Mouse (Mus musculus): Measurements from ENCODE around the gene Cdh1.
"Not testable (repeated sequence)": the region's sequence is repeated elsewhere in the genome, so short reads cannot be mapped to it uniquely, and the experiment has no call there.

The Cdh1 gene

DNA sequence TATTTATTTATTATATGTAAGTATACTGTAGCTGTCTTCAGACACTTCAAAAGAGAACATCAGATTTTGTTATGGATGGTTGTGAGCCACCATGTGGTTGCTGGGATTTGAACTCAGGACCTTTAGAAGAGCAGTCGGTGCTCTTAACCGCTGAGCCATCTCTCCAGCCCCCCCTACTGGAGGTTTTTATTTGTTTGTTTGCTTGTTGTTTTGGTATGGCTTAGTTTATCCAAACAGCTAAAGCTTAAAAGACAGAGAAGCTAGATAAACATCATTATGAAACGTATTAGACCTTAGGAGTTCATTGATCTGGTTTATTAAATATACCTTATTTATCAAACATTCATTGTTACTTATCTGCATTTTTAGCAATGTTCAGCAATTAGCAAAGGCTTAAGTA, 7.5 kb upstream of the Cdh1 start:
- DNase-seq: not testable (repeated sequence)

DNA sequence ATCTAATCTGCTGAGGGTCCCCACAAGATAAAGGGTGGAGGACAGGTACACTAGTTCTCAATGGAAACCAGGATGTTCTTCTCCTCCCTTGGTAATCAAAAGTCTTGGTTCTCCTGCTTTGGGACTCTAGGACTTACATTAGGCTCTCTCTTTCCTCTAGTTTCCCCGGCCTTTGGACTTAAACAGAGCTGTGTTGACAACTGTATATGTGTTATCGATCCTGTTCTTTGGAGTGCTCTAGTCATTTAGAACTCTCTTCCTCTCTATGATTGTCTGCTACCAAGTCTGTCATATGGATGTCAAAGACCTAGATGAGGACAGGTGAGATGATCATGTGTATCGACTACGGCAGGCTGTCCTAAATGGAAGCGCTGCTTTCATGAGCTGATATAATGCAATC, 6.1 kb upstream of the Cdh1 start:
- DNase-seq: no peak

DNA sequence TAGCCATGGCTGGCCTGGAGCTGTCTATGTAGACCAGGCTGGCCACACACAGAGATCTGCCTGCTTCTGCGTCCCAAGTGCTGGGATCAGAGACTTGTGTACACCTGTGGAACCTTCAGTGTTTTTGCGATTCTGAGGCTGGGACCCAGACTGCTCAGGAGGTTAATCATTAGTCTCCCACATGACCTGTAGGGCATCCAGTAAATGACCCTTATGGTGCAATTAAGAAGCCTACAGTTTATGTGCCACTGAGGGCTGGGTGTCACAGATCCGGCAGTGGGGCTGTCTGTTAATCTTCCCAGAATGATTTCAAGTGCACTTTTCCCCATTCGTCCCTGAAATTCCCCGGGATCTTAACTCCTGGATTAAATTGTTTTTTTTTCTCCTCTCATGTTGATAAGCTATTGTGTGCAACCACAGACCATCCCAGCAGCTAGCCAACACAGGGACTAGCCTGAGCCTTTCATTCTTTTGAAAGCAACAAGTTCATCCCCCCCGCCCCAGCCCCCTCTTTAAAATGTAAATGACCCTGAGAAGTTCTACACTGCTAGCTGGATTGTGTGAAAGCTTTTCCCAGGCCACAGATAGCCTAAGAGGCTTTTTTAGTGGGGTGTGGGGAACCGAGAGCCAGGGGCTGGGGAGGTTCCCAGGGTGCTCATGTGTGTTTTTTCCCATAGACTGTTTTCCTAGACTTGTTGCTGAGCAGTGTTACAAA, 3.7 kb upstream of the Cdh1 start:
- DNase-seq: no peak

DNA sequence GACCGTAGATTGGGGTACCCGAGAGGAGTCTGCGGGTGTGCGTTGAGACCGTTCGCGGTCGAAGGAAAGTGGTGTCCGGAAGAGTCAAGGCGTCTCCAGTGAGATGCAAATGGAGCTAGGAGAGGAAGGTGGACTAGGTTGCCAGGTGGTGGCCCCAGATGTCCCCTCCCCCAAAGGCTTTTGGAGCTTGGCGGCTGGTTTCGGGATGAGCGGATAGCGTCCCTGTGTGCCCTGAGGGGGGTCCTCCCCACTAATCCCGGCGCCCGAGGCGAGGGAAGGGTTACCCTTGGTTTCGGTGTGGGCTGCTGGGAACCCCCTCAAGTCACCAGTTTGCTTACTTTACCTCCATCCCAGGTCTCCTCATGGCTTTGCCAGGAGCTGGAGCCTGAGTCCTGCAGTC, 782 bp downstream of the Cdh1 start:
- no peak for DNase-seq

DNA sequence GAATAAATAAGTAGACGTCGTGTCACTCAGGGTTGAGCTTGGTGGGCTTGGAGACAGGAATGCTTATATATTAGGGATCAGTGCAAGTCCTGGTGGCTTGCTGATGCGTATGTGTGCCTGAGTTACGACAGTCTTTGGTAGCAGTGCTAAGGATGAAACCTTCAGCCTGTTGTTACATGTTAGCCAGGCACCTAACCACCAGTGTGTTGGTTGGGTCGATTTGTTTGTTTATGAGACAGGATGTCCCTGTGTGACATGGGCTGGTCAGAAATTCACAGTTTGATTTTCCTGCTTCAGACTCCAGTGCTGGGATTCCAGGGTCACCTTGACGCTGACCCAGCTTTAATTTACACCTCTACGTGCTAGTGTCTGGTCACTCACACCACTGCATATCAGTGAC, 2.5 kb downstream of the Cdh1 start:
- no peak for DNase-seq

DNA sequence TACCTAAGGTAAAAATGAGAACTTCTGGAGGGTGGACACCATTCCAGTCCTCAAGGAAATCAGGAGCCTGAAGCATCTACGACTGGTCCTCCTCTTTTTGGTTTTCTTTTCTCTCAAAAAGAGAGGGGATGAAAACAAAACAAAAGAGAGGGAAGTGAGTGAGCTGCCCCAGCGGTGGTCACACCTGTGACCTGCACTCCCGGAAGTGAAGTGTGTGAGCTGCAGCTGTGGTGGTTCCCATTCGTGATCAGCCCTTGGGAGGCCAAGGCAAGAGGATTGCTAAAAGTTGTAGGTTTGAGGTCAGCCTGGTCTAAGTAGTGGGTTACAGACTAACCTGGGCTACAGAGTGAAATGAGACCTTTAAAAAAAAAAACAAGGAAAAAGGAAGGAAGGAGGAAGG, 3.0 kb downstream of the Cdh1 start:
- no peak for DNase-seq

DNA sequence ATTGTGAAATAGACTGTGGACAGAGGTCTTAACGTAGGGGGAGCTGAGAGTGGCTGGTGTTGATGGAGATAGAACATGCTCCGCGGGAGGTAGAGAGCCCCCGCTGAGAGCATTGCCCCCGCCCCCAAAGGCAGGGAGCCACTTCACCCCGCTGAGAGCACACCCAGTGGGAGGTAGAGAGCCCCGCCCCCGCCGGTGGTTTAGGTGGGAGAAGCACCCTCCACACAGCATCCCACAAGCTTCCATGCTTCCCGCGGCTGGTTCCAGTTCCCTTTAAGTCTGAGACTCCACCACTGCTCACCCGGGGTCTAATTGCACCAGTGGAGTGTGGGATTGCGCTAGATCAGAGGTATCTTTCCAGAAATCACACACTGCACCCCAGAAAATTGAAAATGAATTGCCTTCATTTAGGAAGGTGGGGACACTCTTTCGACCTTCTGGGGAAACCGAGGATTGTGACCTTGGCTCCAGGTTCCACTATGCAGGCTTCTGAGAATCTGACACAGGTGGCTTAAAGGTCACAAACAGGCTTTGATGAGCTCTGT, 3.5 kb downstream of the Cdh1 start:
- DNase-seq: no peak

DNA sequence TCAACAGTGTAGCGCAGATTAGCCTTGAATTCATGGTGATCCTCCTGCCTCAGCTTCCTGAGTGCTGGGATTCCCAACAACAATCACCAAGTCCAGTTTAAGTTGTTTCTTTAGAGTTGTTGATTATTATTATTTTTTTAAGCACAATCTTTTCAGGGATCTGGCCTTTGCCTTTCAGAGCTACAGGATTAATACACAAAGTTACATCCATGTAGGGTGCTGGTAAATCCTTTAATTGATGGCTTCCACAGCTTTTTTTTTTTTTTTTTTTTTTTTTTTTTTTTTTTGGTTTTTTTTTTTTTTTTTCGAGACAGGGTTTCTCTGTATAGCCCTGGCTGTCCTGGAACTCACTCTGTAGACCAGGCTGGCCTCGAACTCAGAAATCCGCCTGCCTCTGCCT, 4.6 kb downstream of the Cdh1 start:
- not testable (repeated sequence) for DNase-seq

DNA sequence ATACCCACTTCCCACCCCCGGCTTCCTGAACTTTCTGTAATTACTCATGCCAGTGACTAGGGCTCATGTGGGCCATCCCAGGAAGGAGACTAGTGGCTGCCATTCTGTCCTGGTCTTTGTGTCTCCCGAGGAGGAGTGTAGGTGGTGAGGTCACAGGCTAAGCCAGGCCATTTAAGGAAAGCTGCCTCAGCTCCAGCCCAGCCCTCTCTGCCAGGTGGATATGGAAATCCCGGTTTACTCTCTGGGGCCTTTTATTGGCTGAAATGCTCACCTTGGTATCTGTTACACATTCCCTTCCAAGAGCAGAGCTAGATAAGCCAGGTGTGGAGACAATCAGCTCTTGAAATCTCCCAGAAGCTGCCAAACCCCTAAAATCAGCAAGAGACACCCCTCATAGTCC, 5.3 kb downstream of the Cdh1 start:
- no peak for DNase-seq

DNA sequence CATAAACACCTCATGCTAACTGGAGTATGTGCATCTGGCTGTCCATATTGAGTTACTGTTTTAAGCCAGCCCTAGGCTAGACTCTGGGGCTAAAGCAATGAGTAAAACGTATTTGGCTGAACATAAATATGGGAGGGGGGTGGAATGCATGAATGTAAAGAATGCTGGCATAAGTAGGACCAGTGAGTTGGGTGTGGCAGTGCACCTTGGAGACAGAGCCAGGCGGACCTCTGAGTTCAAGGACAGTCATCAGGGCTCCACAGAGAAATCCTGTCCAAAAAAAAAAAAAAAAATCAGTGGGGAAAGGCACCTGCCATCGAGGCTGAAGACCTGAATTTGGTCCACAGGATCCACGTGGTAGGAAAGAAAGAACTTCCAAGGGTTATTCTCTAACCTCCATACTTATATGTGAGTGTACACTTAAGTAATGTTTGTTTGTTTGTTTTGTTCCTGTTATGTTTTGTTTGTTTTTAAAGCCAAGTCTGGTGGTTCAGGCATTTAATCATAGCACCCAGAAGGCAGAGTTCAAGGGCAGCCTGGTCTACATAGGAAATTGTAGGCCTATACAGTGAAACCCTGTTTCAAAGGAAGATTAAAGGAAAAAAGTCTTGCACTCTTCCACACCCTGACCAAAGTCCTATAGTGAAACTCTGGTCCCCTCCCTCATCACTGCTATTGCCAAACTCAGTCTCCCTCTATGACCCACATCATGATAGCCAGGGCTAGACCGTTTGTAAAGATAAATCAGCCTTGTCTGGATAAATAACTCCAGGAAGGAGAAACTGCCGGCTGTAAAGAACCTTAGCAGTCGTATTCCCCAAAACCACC, 6.1 kb downstream of the Cdh1 start:
- DNase-seq: no peak

DNA sequence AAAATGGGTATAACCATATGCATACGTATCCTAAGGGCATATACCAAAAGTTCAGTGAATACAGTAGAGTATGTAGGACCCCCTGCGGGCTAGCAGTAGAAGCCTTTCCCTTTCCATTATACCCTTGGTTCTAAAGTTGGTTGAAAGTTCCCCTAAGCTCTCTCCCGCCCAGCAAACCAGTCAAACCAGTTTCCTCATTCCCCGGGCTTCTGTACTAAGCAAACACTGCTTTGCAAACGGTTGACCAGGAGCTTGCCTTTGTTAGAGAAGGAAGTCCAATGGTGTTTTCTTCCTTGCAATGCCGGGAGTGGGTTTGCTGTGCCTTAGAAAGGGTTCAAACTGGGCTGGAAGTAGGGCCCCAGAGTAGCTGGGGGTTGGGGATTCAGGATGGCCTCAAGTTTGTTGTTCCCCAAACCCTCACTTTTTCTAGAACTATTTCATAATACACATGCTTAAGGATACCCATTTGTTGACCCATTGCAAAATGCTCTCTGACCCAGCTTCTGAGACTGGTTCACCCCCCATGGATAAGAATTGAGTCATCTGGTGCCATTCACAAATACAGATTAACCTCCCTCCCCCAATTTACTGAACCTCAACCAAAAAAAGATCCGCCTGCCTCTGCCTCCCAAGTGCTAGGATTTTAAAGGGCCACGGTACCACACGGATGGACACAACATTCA, 7.9 kb downstream of the Cdh1 start:
- peak; percentile 82 for DNase-seq

DNA sequence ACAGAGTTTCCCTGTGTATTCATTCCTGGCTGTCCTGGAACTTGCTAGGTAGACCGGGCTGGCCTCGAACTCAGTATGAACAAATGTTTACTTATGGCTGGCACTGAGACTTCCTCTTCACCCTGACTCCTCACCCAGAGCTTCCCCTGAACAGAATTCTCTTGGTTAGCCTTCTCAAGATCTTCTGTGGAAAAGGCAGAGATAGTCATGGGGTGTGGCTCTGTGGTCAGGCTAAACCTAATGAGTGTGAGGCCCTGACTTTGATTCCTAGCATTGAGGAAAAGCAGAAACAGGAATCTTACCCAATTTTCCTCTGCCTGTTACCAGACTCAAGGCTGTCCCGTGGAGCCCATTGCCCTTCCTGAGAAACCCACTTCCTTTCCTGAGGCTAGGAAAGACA, 8.9 kb downstream of the Cdh1 start:
- peak; percentile 66 for DNase-seq

DNA sequence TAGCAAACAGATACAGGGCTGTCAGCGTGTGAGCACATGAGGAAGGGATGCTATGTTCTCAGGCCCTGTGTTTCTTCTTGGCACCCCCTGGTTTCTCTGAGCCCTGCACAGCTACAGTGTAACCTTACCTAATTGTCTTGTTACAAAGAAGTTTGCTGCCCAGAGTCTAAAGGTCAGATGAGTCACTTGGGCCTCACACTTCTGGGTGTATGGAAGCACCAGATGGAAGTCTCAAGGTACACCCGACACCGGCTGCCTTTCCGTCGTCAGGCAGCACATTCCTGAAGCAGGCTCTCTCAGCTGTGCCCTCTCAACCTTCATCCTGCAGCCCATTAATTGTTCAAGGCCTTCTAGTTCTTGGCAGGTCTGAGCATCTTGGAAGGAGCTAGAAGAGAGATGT, 11.6 kb downstream of the Cdh1 start:
- no peak for DNase-seq

DNA sequence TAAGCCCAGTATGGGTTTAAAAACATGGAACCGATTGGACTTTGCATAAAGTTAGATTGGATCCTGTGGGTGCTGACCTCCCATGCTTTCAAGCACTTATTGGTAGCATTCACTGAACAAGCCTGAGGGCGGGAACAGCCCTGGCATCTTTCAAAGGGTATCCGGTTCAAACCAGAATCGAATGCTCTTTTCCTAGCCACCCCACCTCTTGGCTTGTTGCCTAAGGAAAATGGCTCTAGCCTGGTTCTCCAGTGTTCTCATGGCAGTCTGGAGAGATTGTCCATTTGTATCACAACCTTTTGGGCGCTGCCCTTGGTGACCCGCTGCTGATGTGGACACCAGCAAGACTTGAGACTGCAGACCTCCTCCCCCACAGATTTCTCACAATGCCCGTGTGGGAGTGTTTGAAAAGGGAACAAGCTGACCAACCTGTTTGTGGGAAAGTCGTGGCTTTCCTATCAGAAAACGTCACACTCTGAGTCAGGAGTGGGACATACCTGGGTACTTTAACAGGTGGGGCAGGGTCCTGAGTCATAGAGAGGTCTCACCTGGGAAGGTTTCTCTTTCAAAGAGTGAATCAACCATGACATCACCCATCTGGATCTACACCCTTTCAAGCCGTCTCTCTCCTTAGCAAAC, 12.6 kb downstream of the Cdh1 start:
- DNase-seq: peak; percentile 65

DNA sequence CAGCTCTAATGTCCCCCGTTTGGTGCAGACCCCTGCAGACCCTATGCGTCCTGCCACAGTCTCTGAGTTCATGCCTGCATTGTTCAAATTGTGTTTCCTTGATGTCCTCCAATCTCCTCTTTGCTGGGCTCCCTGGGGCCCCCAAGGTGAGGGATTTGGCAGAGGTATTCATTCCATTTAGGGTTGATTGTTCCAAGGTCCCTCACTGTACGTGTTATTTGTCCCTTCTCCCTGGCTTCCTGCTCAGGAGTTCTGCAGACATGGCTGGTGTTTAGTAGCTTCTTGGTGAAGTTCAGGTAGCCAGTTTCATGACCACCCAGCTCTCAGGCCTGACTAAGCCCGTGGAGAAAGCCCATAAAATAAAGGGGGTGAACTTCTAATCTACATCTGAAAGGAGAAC, 13.5 kb downstream of the Cdh1 start:
- DNase-seq: no peak

DNA sequence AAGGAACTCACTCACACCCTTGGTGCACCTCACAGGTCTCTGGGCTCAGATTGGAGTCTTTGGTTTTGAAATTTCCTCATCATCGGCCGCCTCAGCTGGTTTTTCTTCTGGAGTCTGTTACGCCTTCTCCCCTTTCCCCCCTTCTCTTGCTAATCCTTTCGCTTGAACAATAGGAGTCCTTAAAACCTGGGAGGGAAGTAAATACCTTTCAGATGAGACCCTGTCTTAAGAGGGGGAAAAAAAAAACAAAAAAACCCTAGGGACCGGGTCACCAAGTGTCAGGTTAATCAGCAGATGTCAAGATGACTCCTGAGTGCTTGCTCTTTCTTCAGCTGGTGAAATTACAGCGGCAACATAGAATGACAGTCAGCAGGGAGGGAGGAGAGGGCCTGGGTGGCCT, 14.0 kb downstream of the Cdh1 start:
- no peak for DNase-seq

DNA sequence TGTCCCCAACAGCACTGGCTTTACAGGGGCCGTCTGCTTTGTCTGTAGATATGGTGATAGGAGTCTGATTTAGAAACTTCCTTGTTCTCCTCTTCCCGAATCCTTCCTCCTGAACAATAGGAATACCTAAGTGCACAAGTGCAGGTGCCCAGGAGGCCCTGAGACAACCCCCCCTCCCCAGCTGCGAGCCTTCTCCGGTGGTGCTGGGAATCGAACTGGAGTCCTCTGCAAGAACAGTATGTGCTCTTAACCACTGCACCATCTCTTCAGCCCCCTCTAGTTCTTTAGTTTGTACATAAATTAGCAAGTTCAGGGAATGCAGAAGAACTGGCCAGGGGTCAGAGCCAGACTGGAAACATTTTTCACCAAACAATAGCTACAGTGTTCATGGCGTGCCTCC, 14.7 kb downstream of the Cdh1 start:
- DNase-seq: no peak

DNA sequence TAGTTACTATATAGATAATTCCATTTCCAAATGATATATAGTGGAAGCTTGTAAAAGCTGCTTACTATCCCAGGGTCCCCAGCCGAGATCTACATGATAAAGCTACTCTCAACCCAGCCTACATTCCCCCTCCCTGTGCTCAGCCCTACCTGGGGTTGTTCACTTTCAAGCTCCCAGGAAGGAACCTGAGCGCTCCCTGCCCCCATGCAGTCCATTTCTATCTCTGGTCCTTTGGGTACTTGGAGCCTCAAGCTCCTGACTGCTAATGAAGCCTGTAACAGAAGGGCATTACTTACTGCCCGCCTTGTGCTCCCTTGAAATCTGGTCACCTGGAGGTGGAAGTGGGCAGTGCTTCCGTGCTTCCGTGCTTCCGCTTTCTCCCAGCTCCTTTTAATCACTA, 15.2 kb downstream of the Cdh1 start:
- no peak for DNase-seq

DNA sequence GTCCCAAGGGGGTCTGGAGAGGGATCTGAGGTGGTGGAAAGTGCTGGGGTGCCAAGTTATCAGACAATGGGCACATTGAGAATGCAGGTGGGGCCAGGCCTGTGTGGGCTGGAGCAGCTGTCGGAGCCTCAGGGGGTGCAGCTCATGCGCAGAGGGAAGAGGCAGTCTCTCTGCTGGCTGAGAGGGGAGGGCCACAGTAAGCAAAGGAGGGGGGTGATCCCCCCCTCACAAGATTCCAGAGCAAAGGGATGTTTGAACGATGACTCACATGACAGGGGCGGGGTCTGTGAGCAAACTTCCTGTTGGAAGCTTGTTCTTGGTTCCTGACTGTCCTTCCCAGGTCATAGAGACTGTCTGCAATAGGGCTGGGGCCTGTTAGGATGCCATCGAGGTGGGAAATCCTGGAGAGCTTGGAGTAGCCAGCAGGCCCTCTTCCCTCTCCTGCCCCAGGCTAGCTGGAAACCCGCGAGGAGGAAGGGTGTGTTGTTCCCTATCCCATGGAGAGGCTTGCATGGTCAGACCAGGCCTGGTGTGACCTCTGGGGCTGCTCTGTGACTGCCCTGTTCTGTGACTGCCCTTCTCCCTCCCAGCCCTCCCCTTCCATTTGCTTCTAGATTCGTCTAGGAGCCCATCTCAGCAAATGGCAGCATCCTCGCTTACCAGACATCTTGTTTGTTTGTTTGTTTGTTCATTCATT, 16.5 kb downstream of the Cdh1 start:
- peak; percentile 88 for DNase-seq

DNA sequence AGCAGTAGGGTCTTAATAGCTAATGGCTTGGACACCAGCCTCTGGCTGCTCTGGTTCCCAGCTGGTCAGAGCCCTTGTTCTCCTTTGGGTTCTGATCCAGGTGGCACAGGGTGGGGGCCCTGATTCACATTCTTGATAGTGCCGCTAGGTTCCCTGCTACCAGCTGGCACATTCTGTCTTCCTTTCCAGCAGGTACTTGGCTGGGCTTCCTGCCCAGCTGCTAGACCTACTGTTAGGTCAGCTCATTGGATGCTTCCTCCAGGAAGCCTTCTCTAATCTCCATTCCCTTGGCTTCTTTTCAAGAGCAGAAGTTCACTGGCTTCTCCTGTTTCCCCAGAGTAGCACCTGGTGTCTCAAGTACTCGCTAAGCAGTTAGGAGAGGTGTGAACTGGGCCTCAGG, 17.3 kb downstream of the Cdh1 start:
- DNase-seq: peak; percentile 68

DNA sequence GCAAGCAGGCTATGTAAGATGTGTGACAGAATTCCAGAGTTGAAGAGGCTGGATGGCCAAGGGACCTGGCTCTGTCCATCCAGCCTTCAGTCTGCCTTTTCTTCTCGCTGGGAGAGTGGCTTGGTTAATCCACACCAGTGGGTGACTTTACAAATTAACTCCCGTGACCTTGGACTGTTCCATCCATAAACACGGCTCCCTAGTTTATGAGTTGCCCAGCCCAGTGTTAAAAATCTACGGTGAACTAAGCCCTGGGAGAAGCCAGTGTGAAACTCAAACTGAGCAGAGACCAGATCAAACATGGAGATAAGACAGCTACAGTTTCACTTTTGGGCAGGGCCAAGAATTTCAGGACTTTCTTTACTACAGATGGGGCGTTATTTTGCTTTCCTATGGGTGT, 19.9 kb downstream of the Cdh1 start:
- no peak for DNase-seq

DNA sequence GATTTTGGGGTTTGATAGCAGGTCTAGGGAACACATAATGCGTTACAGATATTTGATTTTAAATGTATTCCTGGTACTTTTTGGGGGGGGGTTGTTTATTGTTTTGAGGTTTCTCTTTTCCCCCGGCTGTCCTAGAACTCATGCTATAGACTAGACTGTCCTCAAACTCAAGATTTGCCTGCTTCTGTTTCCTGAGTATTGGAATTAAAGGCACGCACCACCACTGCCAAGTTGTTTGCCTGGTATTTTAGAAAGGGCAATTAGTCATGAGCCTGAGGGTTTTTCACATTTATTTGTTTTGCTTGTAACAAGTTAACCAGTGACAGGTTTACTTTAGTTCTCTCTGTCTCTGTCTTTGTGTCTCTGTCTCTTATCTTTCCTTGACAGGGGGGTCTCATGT, 20.3 kb downstream of the Cdh1 start:
- no peak for DNase-seq

DNA sequence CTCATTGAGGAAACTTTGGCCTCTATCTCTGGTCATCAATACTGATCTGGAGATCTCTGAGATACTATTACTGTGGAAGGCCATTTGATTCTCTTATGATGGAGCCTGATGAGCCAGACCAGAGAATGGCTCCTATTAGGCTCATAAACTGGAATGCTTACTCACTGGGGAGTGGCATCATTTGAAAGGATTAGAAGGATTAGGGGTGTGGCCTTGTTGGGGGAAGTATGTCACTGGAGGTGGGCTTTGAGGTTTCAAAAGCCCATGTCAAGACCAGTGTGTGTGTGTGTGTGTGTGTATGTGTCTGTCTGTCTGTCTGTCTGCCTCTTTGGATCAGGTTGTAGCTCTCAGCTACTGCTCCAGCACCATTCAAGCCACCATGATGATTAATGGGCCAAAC, 20.8 kb downstream of the Cdh1 start:
- no peak for DNase-seq
